Mouse (Mus musculus) kidney, embryonic 16.5 days (tissue): Measurements from ENCODE around the gene Speer4e. TPM values are rescaled to one million over a fixed set of nuclear protein-coding genes. Genes with fewer than 3 reads are reported as not detected.
"Not testable (repeated sequence)": the region's sequence is repeated elsewhere in the genome, so short reads cannot be mapped to it uniquely, and the experiment has no call there.

Experiments
- ATAC-seq: fragments of 200-750 bp; cut with Nextera tagmentation; 2 replicates; pipeline ENCODE4 v1.8.0; 2017; ENCODE audit warnings: moderate TSS enrichment; ENCODE audit not compliant: low FRiP score, low TSS enrichment
- H3K27ac ChIP-seq: fragments of 300-500 bp; sonication (generic); 2 replicates; pipeline ENCODE4 v1.5.1; 2014; ENCODE audit warnings: low read length
- H3K27me3 ChIP-seq: fragments of 300-500 bp; sonication (generic); 2 replicates; pipeline ENCODE4 v1.6.1; 2014; ENCODE audit warnings: low read length, control low read depth, mixed read lengths; ENCODE audit not compliant: insufficient read depth
- H3K36me3 ChIP-seq: fragments of 300-500 bp; sonication (generic); 2 replicates; pipeline ENCODE4 v1.6.1; 2014; ENCODE audit warnings: low read length, control low read depth, mixed read lengths; ENCODE audit not compliant: insufficient read depth
- H3K4me1 ChIP-seq: fragments of 300-500 bp; sonication (generic); 2 replicates; pipeline ENCODE4 v1.6.1; 2014; ENCODE audit warnings: low read length, control low read depth, mixed read lengths; ENCODE audit not compliant: insufficient read depth
- H3K4me2 ChIP-seq: fragments of 300-500 bp; sonication (generic); replicated peaks from 2 replicates; pipeline ENCODE4 v1.6.1; 2014; ENCODE audit warnings: low read depth, low read length
- H3K4me3 ChIP-seq: fragments of 300-500 bp; sonication (generic); 2 replicates; pipeline ENCODE4 v1.5.1; 2014; ENCODE audit warnings: mild to moderate bottlenecking, low read length
- H3K9ac ChIP-seq: fragments of 300-500 bp; sonication (generic); replicated peaks from 2 replicates; pipeline ENCODE4 v1.6.1; 2014; ENCODE audit warnings: low read length
- H3K9me3 ChIP-seq: fragments of 300-500 bp; sonication (generic); 2 replicates; pipeline ENCODE4 v1.6.1; 2016; ENCODE audit warnings: low read length, control low read depth
- WGBS: fragments of 180-500 bp; shearing (Covaris S2); extraction: QIAGEN DNeasy Blood & Tissue Kit; methylation state at CpG from one replicate; pipeline ENCODE4 v1.1.7; 2014; 5-methylcytosine and 5-hydroxymethylcytosine counted together
- polyA plus RNA-seq: library from polyadenylated mRNA; unstranded; fragments of >200 nt; fragmentation: Nextera tagmentation; extraction: Ambion mirVana; gene quantifications from 2 replicates; pipeline ENCODE4 v1.2.1, GENCODE M21; 2015

The Speer4e gene
- polyA plus RNA-seq, result not detected in 2 replicates

DNA sequence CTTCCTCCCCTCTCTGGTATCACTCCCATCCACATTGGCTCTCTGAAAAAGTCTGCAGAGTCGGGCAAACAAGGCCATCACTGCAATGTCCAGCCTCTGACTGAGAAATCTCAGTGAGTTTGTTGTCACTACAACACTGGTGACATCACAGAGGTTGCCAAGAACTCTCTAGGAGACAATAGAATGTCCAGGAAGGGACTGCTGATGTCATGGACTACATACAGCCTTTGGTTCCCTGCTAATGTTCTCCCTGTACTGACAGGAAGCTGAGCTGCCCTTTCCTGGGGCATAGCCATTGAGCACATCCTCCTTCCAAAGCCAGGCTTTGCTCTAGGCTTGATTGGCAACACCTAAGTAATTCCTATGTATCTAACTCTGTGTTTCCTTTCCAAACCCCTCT, at the start of gene Speer4e:
TSS of gene Speer4e (minus strand) at position 101 of the 400 bp plus-strand sequence.
- 50% methylated on average over 1 of the region's 1 CpGs for WGBS
- not testable (repeated sequence) for H3K4me3 ChIP-seq, ATAC-seq

DNA sequence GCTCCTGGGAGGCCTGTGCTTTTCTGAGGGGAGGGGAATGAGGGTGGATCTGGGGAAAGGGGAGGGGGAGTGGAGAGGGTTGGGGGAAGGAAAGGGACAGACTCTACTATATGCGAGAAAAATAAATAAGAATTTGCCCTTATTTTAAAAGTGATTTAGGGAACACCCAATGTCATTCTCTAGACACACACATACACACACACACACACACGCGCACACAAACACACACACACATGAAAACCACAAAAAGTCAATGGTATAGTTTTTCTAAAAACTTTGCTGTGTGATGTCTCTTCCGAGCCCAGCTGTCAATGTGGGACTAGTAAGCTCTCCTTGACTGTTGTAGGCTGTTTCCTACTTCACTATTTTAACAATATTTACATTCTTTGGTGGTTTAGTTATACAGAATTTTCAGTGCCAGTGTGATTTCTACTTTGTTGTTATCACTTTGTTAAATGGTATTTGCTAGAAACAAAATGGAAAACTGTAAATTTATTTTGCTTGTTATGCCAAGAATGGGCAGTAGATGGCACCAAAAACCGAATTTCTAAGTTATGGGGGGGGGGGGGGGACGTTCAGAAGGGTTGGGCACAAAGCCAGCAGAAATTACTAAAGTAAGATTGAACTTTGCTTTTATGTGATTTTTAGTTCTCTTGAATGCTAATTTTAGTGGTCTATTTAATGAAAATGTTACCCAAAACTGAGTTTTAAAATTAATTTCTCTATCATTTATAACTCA, 48.6 kb upstream of the Speer4e start:
- H3K4me1 ChIP-seq, H3K36me3 ChIP-seq, H3K27me3 ChIP-seq, H3K27ac ChIP-seq, H3K4me3 ChIP-seq, H3K9ac ChIP-seq, H3K4me2 ChIP-seq, H3K9me3 ChIP-seq: not testable (repeated sequence)
- WGBS, result 29% methylated on average over 5 of the region's 6 CpGs
- ATAC-seq, result 0 out of 2 replicates have a peak, but pooled peaks have one; percentile 49

More for the DNA sequence above, at the start of gene Speer4e:
- H3K4me2 ChIP-seq, H3K4me1 ChIP-seq, H3K9me3 ChIP-seq, H3K27ac ChIP-seq, H3K9ac ChIP-seq, H3K27me3 ChIP-seq, H3K36me3 ChIP-seq: not testable (repeated sequence)

DNA sequence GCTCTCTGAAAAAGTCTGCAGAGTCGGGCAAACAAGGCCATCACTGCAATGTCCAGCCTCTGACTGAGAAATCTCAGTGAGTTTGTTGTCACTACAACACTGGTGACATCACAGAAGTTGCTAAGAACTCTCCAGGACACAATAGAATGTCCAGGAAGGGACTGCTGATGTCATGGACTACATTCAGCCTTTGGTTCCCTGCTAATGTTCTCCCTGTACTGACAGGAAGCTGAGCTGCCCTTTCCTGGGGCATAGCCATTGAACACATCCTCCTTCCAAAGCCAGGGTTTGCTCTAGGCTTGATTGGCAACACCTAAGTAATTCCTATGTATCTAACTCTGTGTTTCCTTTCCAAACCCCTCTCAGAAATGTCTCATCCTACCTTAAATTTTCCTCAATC, 40.6 kb upstream of the Speer4e start, which contains the start of gene Gm10354:
TSS of gene Gm10354 (minus strand) at position 101 of the 400 bp plus-strand sequence.
- WGBS, result no CpG with 5 or more reads among the region's 1 CpGs
- H3K4me1 ChIP-seq, H3K4me3 ChIP-seq, H3K27ac ChIP-seq, H3K4me2 ChIP-seq, H3K27me3 ChIP-seq, H3K9me3 ChIP-seq, H3K9ac ChIP-seq, H3K36me3 ChIP-seq, ATAC-seq: not testable (repeated sequence)

- not testable (repeated sequence) for H3K4me2 ChIP-seq, H3K36me3 ChIP-seq, H3K4me3 ChIP-seq, ATAC-seq, H3K27ac ChIP-seq, H3K4me1 ChIP-seq, H3K27me3 ChIP-seq, H3K9ac ChIP-seq
- peaks cover 13% of the 10 kb centered on the region for H3K9me3 ChIP-seq
- 75% methylated on average over 4 of the region's 4 CpGs for WGBS
Observed at GRCm38 (mm10) chr5:14977368-14977767, 39.1 kb upstream of the Speer4e start.

GRCm38 (mm10) chr5:14975294-14975693, 37.1 kb upstream of the Speer4e start:
- not testable (repeated sequence) for H3K36me3 ChIP-seq, H3K27ac ChIP-seq, H3K4me2 ChIP-seq, H3K4me3 ChIP-seq, H3K9ac ChIP-seq, H3K4me1 ChIP-seq, H3K27me3 ChIP-seq, ATAC-seq
- H3K9me3 ChIP-seq, result peaks cover 17% of the 10 kb centered on the region
- 61% methylated on average over 3 of the region's 4 CpGs for WGBS

DNA sequence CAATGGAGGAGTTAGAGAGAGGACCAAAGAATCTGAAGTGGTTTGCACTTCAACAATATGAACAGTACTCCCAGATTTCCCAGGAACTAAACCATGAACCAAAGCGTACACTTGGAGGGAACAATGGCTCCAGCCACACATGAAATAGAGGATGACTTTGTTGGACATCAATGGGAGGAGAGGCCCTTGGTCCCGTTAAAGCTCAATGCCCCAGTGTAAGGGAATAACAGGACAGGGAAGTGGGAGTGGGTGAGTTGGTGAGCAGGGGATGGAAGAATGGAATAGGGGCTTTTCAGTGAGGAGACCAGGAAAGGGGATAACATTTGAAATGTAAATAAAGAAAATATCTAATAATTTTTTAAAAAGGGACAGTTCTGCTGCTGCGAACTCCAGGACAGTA, 34.6 kb upstream of the Speer4e start:
- WGBS, result 82% methylated on average over 3 of the region's 3 CpGs
- not testable (repeated sequence) for H3K4me1 ChIP-seq, H3K27ac ChIP-seq, H3K4me3 ChIP-seq, H3K36me3 ChIP-seq, H3K9me3 ChIP-seq, H3K9ac ChIP-seq, H3K27me3 ChIP-seq, H3K4me2 ChIP-seq, ATAC-seq

DNA sequence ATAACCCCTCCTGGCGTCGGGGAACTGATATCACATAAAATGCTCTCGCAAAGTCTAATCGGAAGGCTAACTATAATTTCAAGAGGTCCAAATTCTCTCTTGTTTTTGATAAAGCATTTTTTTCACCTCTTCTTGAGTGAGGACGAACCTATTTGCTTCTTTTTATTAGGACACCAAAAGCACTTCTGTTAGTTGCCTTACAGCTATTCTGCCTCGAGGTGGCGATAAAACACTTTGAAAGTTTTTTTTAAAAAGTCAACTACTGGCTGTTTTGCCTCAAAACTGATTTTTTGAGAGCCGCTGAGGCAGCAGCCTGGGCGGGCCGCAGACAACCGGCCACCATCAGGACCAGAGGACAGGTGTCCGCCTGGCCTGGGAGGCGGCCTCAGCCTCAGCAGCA, 25.6 kb upstream of the Speer4e start:
- not testable (repeated sequence) for H3K4me1 ChIP-seq, H3K4me3 ChIP-seq, H3K4me2 ChIP-seq, ATAC-seq, H3K27ac ChIP-seq, H3K36me3 ChIP-seq, H3K9ac ChIP-seq, H3K27me3 ChIP-seq
- WGBS, result 83% methylated on average over 13 of the region's 13 CpGs
- H3K9me3 ChIP-seq, result peaks cover 16% of the 10 kb centered on the region

DNA sequence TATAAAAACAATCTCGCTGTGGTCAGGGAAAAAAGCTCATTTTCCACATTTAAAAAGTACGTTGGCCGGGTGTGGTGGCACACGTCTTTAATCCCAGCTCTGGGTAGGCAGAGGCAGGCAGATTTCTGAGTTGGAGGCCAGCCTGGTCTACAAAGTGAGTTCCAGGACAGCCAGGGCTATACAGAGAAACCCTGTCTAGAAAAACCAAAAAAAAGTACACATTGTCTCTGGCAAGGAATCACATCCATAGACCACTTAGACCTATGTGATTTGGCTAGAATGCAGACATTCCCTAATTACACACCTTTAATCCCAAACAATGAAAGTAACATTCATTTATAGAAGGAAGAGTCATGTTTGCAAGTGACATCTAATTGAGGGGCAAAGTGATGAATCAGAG, 23.3 kb upstream of the Speer4e start:
- not testable (repeated sequence) for H3K4me3 ChIP-seq, H3K4me2 ChIP-seq, H3K9ac ChIP-seq, H3K4me1 ChIP-seq, H3K36me3 ChIP-seq, H3K27me3 ChIP-seq, H3K27ac ChIP-seq
- ATAC-seq, result 0 out of 2 replicates have a peak, but pooled peaks have one; percentile 54
- 81% methylated on average over 4 of the region's 4 CpGs for WGBS
- H3K9me3 ChIP-seq, result peaks cover 18% of the 10 kb centered on the region

GRCm38 (mm10) chr5:14955928-14956706, 17.9 kb upstream of the Speer4e start:
- not testable (repeated sequence) for H3K9ac ChIP-seq, H3K27ac ChIP-seq, H3K4me2 ChIP-seq, ATAC-seq, H3K36me3 ChIP-seq, H3K4me1 ChIP-seq, H3K27me3 ChIP-seq, H3K4me3 ChIP-seq
- 92% methylated on average over 1 of the region's 1 CpGs for WGBS
- peaks cover 19% of the 10 kb centered on the region for H3K9me3 ChIP-seq

GRCm38 (mm10) chr5:14953587-14953986, 15.4 kb upstream of the Speer4e start:
- peaks cover 23% of the 10 kb centered on the region for H3K9me3 ChIP-seq
- not testable (repeated sequence) for H3K36me3 ChIP-seq, H3K4me3 ChIP-seq, H3K27ac ChIP-seq, H3K4me1 ChIP-seq, ATAC-seq, H3K27me3 ChIP-seq, H3K9ac ChIP-seq, H3K4me2 ChIP-seq
